Mouse (Mus musculus) forebrain, embryonic 14.5 days (tissue): Measurements from ENCODE around the gene Itpripl2. TPM values are rescaled to one million over a fixed set of nuclear protein-coding genes. Genes with fewer than 3 reads are reported as not detected.

Experiments used
- ATAC-seq: fragments of 200-750 bp; cut with Nextera tagmentation; 2 replicates; pipeline ENCODE4 v1.8.0; 2017; ENCODE audit warnings: mild to moderate bottlenecking, moderate library complexity
- DNase-seq: peaks from one replicate; pipeline ENCODE4 v3.0.0-alpha.2; 2015; ENCODE audit warnings: low spot score
- H3K27ac ChIP-seq: fragments of 300-500 bp; sonication (generic); 2 replicates; pipeline ENCODE4 v1.5.1; 2014; ENCODE audit warnings: low read depth, mild to moderate bottlenecking, control low read depth, low read length, moderate library complexity
- H3K27me3 ChIP-seq: fragments of 300-500 bp; sonication (generic); replicated peaks from 2 replicates; pipeline ENCODE4 v1.6.1; 2014; ENCODE audit warnings: low read length, control low read depth, mixed read lengths; ENCODE audit not compliant: control insufficient read depth, insufficient read depth
- H3K36me3 ChIP-seq: fragments of 300-500 bp; sonication (generic); 2 replicates; pipeline ENCODE4 v1.6.1; 2014; ENCODE audit warnings: low read length, control low read depth; ENCODE audit not compliant: control insufficient read depth, insufficient read depth
- H3K4me1 ChIP-seq: fragments of 300-500 bp; sonication (generic); 2 replicates; pipeline ENCODE4 v1.6.1; 2014; ENCODE audit warnings: antibody characterized with exemption, low read length, control low read depth; ENCODE audit not compliant: control insufficient read depth, insufficient read depth
- H3K4me2 ChIP-seq: fragments of 300-500 bp; sonication (generic); 2 replicates; pipeline ENCODE4 v1.6.1; 2014; ENCODE audit warnings: mild to moderate bottlenecking, control low read depth, low read length
- H3K4me3 ChIP-seq: fragments of 300-500 bp; sonication (generic); 2 replicates; pipeline ENCODE4 v1.5.1; 2014; ENCODE audit warnings: low read depth, low read length, control low read depth
- H3K9ac ChIP-seq: fragments of 300-500 bp; sonication (generic); 2 replicates; pipeline ENCODE4 v1.6.1; 2014; ENCODE audit warnings: mild to moderate bottlenecking, low read length, control low read depth, moderate library complexity
- H3K9me3 ChIP-seq: fragments of 300-500 bp; sonication (generic); replicated peaks from 2 replicates; pipeline ENCODE4 v1.6.1; 2016; ENCODE audit warnings: low read length, control low read depth, mixed read lengths; ENCODE audit not compliant: control insufficient read depth
- WGBS: fragments of 180-500 bp; shearing (Covaris S2); extraction: QIAGEN DNeasy Blood & Tissue Kit; methylation state at CpG from one replicate; pipeline ENCODE4 v1.1.7; 2014; 5-methylcytosine and 5-hydroxymethylcytosine counted together
- polyA plus RNA-seq: library from polyadenylated mRNA; unstranded; fragments of >200 nt; fragmentation: Nextera tagmentation; extraction: Ambion mirVana; gene quantifications from 2 replicates; pipeline ENCODE4 v1.2.1, GENCODE M21; 2014

The Itpripl2 gene
- polyA plus RNA-seq, 1 experiment from 2014 or later, result 0.51 TPM

DNA sequence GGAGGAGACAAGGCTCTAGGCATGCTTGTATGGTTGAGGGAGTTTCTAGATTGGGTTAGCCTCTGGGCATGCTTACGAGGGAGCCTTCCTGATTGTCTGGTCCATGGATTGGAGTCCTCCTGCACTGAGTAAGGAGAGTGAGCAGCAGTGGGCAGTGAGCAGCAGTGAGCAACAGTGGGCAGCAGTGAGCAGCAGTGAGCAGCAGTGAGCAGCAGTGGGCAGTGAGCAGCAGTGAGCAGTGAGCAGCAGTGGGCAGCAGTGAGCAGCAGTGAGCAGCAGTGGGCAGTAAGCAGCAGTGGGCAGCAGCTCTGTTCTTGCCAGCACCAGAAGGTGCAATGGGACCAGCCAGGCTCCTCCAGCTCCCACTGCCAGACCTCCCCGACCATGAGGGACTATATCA lies 26.0 kb upstream of the Itpripl2 start:
- Histone ChIP-seq H3K4me1 (no peaks in the 10 kb centered on the region), H3K27me3 (no peaks in the 10 kb centered on the region), H3K4me3 (no peak overlapping the region), H3K27ac (no peak overlapping the region), H3K9ac (no peak overlapping the region), H3K9me3 (no peaks in the 10 kb centered on the region), H3K36me3 (no peaks in the 10 kb centered on the region), H3K4me2 (no peak overlapping the region)
- no peak for DNase-seq
- WGBS, result 70% methylated on average over 2 of the region's 2 CpGs
- no peak; the same call in 1 of the 2 replicates for ATAC-seq

DNA sequence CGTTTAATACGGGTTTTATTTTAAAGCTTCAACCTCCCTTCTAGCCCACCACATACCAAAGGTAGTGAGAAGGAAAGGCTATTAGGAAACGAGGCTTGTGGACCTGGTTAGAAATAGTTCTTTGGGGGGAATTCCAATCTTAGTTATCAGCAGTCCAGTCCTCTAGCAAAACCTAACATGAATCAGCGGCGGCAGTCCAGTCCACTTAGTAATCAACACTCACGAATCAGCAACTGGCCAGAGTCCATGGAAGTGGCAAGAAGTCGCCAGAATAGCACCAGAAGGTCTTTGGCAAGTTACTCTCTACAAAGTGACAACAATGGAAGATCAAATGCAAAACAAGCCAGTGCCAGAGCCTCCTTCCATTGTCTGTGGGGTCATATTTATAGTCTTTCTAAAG lies 16.8 kb upstream of the Itpripl2 start:
- no peak overlapping the region for H3K4me2 ChIP-seq
- H3K4me3 ChIP-seq, result no peak overlapping the region
- H3K27ac ChIP-seq, result no peak overlapping the region
- H3K36me3 ChIP-seq, result no peaks in the 10 kb centered on the region
- DNase-seq (no peak), ATAC-seq (no peak)
- H3K27me3 ChIP-seq, result no peaks in the 10 kb centered on the region
- H3K9me3 ChIP-seq, result no peaks in the 10 kb centered on the region
- WGBS, result 79% methylated on average over 7 of the region's 7 CpGs
- H3K9ac ChIP-seq, result no peak overlapping the region
- no peaks in the 10 kb centered on the region for H3K4me1 ChIP-seq

DNA sequence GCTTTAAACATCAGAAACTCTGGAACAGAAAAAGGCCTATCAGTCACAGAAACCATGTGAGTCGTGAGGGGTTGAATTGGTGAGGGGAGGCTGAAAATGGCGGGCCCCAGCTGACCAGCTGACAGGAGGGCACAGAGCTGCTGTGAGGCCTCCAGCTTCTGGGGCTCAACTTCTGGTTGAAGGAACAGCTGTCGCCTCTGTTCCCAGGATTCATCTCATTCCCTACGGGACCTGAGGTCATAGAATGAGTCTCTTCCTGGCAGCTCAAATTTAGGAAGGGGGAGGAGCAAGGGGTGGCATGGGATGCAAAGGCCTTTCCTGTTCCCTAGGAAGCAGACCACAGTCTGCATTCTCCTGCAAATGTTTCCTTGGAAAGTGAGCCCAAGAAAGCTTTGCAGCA lies 12.1 kb upstream of the Itpripl2 start:
- Histone ChIP-seq H3K4me2 (no peak overlapping the region), H3K9me3 (no peaks in the 10 kb centered on the region), H3K27ac (no peak overlapping the region), H3K4me1 (no peaks in the 10 kb centered on the region), H3K4me3 (no peak overlapping the region), H3K36me3 (no peaks in the 10 kb centered on the region), H3K9ac (no peak overlapping the region), H3K27me3 (no peaks in the 10 kb centered on the region)
- ATAC-seq (no peak), DNase-seq (no peak)
- WGBS, result 73% methylated on average over 4 of the region's 4 CpGs

DNA sequence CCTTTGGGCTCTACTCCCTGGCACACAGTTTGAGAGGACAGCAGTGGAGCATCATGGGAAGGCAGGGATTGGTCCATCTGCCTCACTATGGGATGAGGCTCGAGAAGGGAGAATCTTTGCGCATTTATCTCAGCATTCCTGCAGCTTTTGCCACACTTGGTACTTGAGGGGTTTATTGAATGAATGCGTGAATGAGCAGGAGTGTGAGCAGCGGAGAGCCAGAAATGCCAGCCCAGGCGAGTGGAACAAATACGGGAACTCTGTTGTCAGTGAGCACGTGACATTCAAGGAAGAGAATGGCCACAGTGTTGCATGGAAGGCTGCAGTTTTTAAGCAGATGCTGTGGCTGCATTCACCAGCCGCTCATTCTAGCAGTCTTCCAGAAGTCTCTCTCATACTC lies 10.6 kb upstream of the Itpripl2 start:
- Histone ChIP-seq H3K4me3 (no peak overlapping the region), H3K9me3 (no peaks in the 10 kb centered on the region), H3K4me2 (no peak overlapping the region), H3K9ac (no peak overlapping the region), H3K36me3 (no peaks in the 10 kb centered on the region), H3K4me1 (no peaks in the 10 kb centered on the region), H3K27me3 (no peaks in the 10 kb centered on the region), H3K27ac (no peak overlapping the region)
- 56% methylated on average over 8 of the region's 8 CpGs for WGBS
- DNase-seq (peak; percentile 13), ATAC-seq (no peak)

DNA sequence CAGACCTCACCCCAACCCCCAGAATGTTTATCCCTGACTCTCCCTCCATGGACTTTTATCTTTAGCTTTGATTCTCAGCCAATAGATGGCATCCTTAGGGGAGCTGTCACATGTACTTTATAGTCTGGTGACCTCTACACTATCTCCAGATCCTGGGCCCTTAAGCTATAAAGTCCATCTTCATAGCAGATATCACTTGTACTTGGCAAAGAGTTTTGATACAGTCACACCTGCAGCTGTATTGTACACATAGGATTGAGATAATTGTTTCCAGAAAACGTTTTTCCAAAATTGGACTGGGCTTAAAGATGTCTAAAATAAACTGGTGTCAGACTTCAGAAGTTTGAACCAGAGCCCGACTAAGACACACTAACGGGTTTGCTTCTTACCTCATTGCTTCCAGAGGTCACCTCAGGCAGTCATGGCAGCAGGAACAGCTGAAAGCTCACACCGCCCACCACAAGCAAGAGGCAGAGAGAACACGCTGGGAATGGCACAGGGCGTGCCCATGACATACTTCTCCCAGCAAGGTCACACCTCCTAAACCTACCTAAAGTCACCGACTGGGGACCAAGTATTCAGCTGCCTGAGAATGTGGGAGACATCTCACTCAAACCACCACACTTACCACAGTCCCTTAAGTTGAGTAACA lies 8.1 kb upstream of the Itpripl2 start:
- H3K9me3 ChIP-seq, result no peaks in the 10 kb centered on the region
- no peaks in the 10 kb centered on the region for H3K27me3 ChIP-seq
- no peaks in the 10 kb centered on the region for H3K36me3 ChIP-seq
- H3K4me3 ChIP-seq, result no peak overlapping the region
- WGBS, result 79% methylated on average over 7 of the region's 7 CpGs
- ATAC-seq, result no peak
- H3K4me1 ChIP-seq, result no peaks in the 10 kb centered on the region
- H3K27ac ChIP-seq, result no peak overlapping the region
- no peak for DNase-seq
- no peak overlapping the region for H3K9ac ChIP-seq
- no peak overlapping the region for H3K4me2 ChIP-seq

DNA sequence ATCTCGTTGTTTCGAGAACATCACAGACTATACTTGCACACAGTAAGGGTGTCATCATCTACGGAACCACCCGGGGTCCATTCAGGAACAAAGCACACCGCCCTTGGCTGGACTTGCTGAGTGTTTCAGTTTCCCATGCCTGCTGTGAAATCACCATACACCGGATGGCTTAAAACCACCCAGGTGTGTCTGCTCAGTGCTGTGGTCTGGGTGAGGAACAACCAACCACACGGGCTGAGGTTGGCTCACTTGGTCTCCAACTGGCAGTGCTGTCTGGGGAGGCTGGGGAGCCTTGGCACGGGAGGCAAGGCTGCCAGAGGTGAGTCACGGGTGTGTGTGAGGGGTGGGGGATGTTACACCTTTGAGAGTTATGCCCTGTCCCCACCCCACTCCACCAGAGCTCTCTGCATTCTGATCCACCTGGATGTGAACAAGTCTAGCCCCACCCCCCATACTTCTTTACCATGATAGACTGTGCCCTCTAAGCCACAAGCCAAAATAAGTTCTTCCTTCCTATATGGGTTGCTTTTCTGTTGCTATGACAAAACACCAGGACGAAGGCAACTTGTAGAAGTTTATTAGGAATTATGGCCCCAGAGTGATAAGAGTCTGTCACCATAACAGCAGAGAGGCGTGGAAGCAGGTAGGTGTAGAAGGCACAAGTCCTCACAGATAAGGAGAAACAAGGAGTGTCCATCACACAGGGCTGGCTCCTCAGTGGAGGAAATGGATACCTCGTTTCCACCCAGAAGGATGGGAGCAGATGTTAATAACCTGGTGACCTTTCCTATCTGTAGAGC lies 7.4 kb upstream of the Itpripl2 start:
- Histone ChIP-seq H3K36me3 (no peaks in the 10 kb centered on the region), H3K9ac (no peak overlapping the region), H3K4me1 (no peaks in the 10 kb centered on the region), H3K9me3 (no peaks in the 10 kb centered on the region), H3K4me3 (no peak overlapping the region), H3K4me2 (no peak overlapping the region), H3K27me3 (no peaks in the 10 kb centered on the region), H3K27ac (no peak overlapping the region)
- DNase-seq, result no peak
- 87% methylated on average over 12 of the region's 12 CpGs for WGBS
- ATAC-seq, result no peak

DNA sequence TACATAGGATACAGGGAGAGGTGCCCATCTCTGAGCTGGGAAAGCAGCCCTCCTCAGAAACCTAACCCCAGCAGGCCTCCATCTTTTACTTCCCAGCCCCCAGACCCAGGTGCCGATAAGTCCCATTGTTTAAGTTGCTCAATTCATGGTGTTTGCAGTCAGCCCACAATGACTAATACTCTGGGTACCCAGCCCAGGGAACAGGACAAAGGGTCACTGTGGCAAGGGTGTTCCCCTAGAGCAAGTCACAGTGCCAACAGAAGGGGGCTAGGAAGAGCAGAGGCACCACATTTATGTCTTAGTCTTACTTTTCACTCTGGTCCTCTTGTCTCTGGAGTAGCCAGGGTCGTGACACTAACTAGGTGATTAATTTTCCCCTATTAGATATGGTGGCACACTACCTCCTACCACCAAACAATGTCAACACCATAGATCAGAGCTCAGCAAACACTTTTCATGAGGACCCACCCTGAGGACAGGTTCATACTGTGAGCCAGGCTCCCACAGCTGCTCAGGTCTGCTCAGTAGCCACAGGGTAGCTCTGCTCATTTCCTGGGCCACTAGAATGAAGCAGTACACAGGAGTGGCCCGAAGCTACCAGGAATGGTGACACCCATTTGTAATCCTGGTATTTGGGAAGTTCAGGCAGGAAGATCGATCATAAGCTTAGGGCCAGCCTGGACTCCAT lies 3.3 kb upstream of the Itpripl2 start:
- Histone ChIP-seq H3K9me3 (no peaks in the 10 kb centered on the region), H3K4me3 (no peak overlapping the region)
- WGBS, result 78% methylated on average over 4 of the region's 4 CpGs

DNA sequence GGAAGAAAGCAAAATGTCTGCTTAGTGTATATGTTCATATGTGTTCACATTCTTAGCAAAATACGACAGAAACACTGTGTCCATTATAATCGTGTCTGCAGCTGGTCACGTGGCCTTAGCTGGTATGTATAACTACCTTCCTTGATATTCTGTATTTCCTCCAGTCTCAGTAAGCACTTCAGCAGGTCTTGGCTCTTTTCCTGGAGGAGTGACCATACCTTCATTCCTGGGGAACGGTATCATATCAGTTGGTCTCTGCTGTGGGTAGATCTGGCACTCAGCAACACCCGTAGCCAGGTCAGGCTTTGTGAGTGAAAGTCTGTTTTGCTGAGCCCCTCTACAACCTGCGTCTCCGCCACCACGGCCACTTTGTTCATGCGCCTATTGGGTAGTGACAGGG lies 2.1 kb upstream of the Itpripl2 start:
- WGBS, result 93% methylated on average over 9 of the region's 9 CpGs

More for the DNA sequence above, 3.3 kb upstream of the Itpripl2 start:
- no peaks in the 10 kb centered on the region for H3K4me1 ChIP-seq
- peaks cover 30% of the 10 kb centered on the region for H3K27me3 ChIP-seq
- H3K4me2 ChIP-seq, result no peak overlapping the region
- no peak overlapping the region for H3K9ac ChIP-seq
- no peak for DNase-seq
- no peak for ATAC-seq
- H3K36me3 ChIP-seq, result no peaks in the 10 kb centered on the region
- H3K27ac ChIP-seq, result no peak overlapping the region

More for the DNA sequence above, 2.1 kb upstream of the Itpripl2 start:
- H3K4me2 ChIP-seq, result no peak overlapping the region
- no peaks in the 10 kb centered on the region for H3K4me1 ChIP-seq
- no peak overlapping the region for H3K27ac ChIP-seq
- H3K9ac ChIP-seq, result no peak overlapping the region
- ATAC-seq, result no peak
- no peaks in the 10 kb centered on the region for H3K36me3 ChIP-seq
- no peak for DNase-seq
- no peak overlapping the region for H3K4me3 ChIP-seq
- H3K27me3 ChIP-seq, result peaks cover 41% of the 10 kb centered on the region
- H3K9me3 ChIP-seq, result no peaks in the 10 kb centered on the region
